Mouse (Mus musculus) thymus, adult 2 months (tissue): Measurements from ENCODE around the gene Wipf2. TPM values are rescaled to one million over a fixed set of nuclear protein-coding genes. Genes with fewer than 3 reads are reported as not detected.

ENCODE experiments used
- DNase-seq: peaks from one replicate; pipeline ENCODE4 v3.0.0; 2021
- H3K27ac ChIP-seq: fragments of 200-500 bp; 2 replicates; pipeline ENCODE4 v1.5.1; 2012; ENCODE audit warnings: low read length, control low read depth; ENCODE audit not compliant: control insufficient read depth, insufficient read depth
- H3K27me3 ChIP-seq: fragments of 200-500 bp; 2 replicates; pipeline ENCODE4 v1.6.1; 2012; ENCODE audit warnings: mild to moderate bottlenecking, low read length, moderate library complexity, mixed read lengths; ENCODE audit not compliant: control insufficient read depth, insufficient read depth
- H3K36me3 ChIP-seq: fragments of 200-500 bp; 2 replicates; pipeline ENCODE4 v1.6.1; 2012; ENCODE audit warnings: mild to moderate bottlenecking, low read length, moderate library complexity; ENCODE audit not compliant: control insufficient read depth, insufficient read depth
- H3K4me1 ChIP-seq: fragments of 200-500 bp; replicated peaks from 2 replicates; pipeline ENCODE4 v1.6.1; 2012; ENCODE audit warnings: low read length; ENCODE audit not compliant: control insufficient read depth, insufficient read depth
- H3K4me3 ChIP-seq: fragments of 200-500 bp; 2 replicates; pipeline ENCODE4 v1.5.1; 2012; ENCODE audit warnings: mild to moderate bottlenecking, low read length, control low read depth, moderate library complexity; ENCODE audit not compliant: control insufficient read depth, insufficient read depth
- CTCF ChIP-seq: fragments of 200-500 bp; IDR thresholded peaks from 2 replicates; pipeline ENCODE4 v1.5.1; 2012; ENCODE audit warnings: mild to moderate bottlenecking, control low read depth, low read length, moderate library complexity, borderline replicate concordance; ENCODE audit not compliant: control insufficient read depth, poor library complexity, insufficient read depth; ENCODE audit errors: extremely low read depth
- POLR2A ChIP-seq: fragments of 200-500 bp; IDR thresholded peaks from 2 replicates; pipeline ENCODE4 v1.6.1; 2012; ENCODE audit warnings: mild to moderate bottlenecking, low read length, control low read depth, moderate library complexity; ENCODE audit not compliant: control insufficient read depth, poor library complexity, insufficient read depth; ENCODE audit errors: extremely low read depth
- WGBS: fragments of 180-500 bp; shearing (Covaris S2); methylation state at CpG from one replicate; pipeline ENCODE4 v1.1.7; 2018; 5-methylcytosine and 5-hydroxymethylcytosine counted together
- polyA plus RNA-seq: library from polyadenylated mRNA; depleted of rRNA; stranded (reverse); fragments of >200 nt; gene quantifications from 2 replicates; pipeline ENCODE4 v1.2.3, GENCODE M21; 2012

The Wipf2 gene
- polyA plus RNA-seq, 1 experiment = 23.9 TPM

GRCm38 (mm10) chr11:98934367-98934766 is 70.9 kb downstream of the Wipf2 start:
- no peak for DNase-seq
- Histone ChIP-seq H3K27ac (no peak overlapping the region), H3K36me3 (no peaks in the 10 kb centered on the region), H3K4me3 (no peak overlapping the region), H3K27me3 (no peaks in the 10 kb centered on the region), H3K4me1 (peaks cover 57% of the 10 kb centered on the region)
- 91% methylated on average over 3 of the region's 3 CpGs for WGBS
- TF ChIP-seq CTCF = no peak
- no peak for TF ChIP-seq POLR2A

DNA sequence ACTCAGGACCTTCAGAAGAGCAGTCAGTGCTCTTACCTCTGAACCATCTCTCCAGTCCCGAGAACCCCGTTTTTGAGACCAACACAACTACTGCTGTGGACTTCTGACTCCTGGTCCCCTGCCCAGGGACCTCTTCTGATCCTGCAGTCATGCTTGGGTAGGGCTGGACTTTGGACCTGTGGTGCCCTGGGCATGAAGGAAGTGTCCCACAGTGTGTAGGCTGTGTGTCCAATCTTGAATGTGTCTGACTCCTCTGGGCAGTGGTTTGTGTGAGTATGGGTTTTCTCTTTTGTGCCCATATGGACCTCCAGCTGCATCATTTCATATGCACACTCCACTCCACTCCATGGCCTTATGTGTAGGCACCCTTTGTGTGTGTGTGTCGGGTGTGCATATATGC is 71.7 kb downstream of the Wipf2 start:
- H3K4me3 ChIP-seq = no peak overlapping the region
- 96% methylated on average over 3 of the region's 3 CpGs for WGBS
- TF ChIP-seq CTCF (no peak), POLR2A (no peak)
- H3K36me3 ChIP-seq = no peaks in the 10 kb centered on the region
- H3K27ac ChIP-seq = no peak overlapping the region
- peaks cover 62% of the 10 kb centered on the region for H3K4me1 ChIP-seq
- no peaks in the 10 kb centered on the region for H3K27me3 ChIP-seq
- DNase-seq = no peak

GRCm38 (mm10) chr11:98936170-98936569 is 72.7 kb downstream of the Wipf2 start:
- no peaks in the 10 kb centered on the region for H3K36me3 ChIP-seq
- H3K4me1 ChIP-seq = peaks cover 67% of the 10 kb centered on the region
- TF ChIP-seq CTCF = no peak
- no peak for TF ChIP-seq POLR2A
- H3K4me3 ChIP-seq = no peak overlapping the region
- no peak overlapping the region for H3K27ac ChIP-seq
- 79% methylated on average over 29 of the region's 29 CpGs for WGBS
- H3K27me3 ChIP-seq = no peaks in the 10 kb centered on the region
- no peak for DNase-seq

DNA sequence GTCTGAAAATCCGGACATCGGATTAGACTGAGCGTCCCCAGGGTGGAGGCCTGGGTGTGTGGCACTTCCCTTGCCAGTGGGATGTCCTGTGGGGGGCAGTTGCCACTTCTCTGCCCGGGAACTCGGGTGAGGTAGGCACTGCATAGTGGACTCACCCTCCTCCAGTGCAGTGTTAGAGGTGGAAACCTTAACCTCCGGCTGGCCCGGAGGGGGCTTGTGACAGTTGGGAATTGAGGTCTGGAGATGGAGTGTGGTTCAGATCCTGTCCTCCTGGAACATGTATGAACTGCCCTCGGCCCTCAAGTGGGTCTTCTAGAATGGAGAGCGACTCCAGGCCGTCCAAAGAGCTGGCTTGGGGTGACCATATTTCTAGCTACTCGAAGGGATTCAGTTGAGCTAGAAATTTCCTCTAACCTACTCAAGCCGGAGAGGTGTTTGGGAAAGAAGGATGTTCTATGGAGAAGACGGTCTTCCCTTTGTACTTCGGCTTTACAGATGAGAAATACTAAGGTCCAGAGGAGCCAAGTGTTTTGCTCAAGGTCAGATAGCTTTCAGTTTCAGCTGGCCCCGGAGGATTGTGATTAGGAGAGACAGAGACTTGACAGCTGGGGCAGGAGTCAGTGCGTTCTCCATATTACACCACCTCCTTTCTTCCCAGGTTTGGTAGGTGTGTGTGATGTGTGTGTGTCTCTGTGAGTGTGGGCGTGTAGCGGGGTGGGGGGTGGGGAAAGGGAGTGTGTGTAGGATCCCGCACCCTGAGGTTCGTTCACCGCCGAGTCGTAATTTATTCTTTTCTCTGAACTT is 73.4 kb downstream of the Wipf2 start:
- Histone ChIP-seq H3K4me1 (peaks cover 66% of the 10 kb centered on the region), H3K4me3 (peak overlapping the region; percentile 62), H3K36me3 (no peaks in the 10 kb centered on the region), H3K27me3 (no peaks in the 10 kb centered on the region), H3K27ac (no peak overlapping the region)
- TF ChIP-seq POLR2A (no peak), CTCF (no peak)
- 26% methylated on average over 23 of the region's 23 CpGs for WGBS
- no peak for DNase-seq

DNA sequence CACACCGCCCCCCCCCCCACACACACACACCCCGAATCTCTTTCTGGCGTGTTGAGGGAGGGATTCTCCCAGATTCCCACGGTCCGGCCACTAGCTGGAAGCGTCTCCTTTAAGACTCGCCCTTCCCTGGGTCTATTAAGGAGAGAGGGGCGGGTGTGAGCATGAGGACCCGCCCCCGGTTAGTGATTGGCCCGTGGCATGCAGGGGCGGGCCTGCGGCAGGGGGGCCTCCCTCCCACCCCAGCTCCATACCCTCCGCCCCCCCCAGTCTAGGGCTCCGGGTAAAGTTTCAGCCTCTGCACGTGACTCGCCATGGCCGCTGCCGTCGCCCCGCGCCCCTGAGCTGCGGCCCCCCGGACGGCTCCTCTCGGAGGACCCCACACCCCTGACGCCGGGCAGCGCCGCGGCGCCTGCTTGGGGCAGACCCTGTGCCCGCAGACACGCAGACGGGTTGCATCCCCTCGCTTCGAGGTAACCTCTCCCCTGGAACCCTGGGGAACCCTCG is 74.0 kb downstream of the Wipf2 start:
- Histone ChIP-seq H3K36me3 (no peaks in the 10 kb centered on the region), H3K4me1 (peaks cover 67% of the 10 kb centered on the region), H3K27me3 (no peaks in the 10 kb centered on the region), H3K4me3 (peak overlapping the region; percentile 62), H3K27ac (peak overlapping the region; percentile 57)
- DNase-seq = peak; percentile 88
- WGBS = under 1% methylated on average over 37 of the region's 38 CpGs
- TF ChIP-seq CTCF (peak; percentile 41; the same call in 1 of the 2 replicates), POLR2A (no peak)

DNA sequence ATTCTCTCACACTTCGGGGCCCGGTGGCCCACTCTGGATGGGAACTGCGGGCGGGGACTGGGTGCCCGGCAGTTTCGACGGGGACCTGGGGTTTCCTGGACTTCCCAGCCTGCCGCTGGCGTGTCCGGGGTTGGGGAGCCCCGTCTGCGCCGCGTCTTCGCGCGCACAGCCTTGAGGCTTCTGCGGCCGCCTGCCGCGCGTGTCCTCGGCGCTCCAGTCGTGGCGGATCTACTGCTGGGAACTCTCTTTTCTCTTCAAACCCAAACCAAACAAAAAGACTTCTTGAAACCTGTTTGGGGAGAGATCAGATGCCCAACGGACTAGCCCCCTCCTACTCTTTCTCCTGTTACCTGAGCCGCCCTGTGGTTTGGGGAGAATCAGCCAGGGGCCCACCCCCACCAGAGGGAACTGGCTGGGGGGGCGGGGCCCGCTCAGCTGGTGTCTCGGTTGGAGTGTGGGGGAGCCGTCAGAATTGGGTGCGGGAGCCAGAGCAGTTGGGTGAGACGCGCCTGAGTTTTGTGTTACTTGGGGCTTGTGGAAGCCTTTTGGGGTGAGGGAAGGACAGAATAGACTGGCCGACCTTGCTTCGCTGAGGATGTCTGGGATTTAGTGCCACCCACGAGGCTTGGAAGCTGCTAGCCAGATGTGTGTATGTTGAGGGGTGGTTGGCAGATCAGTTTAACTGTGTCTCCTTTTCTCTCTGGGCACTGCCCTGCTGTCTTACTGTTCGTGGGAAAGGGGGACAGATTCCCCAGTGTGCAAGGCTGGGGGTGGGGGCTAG is 74.7 kb downstream of the Wipf2 start:
- WGBS = under 1% methylated on average over 39 of the region's 39 CpGs

More for the DNA sequence above, 74.7 kb downstream of the Wipf2 start:
- Histone ChIP-seq H3K4me1 (peaks cover 67% of the 10 kb centered on the region), H3K4me3 (peak overlapping the region; percentile 62), H3K27ac (peak overlapping the region; percentile 70), H3K27me3 (no peaks in the 10 kb centered on the region), H3K36me3 (no peaks in the 10 kb centered on the region)
- TF ChIP-seq CTCF (no peak; the same call in 1 of the 2 replicates), POLR2A (peak; percentile 39; the same call in 1 of the 2 replicates)
- peak; percentile 75 for DNase-seq
